Mouse (Mus musculus) intestine, embryonic 16.5 days (tissue): ENCODE results near the gene Gm28845. TPM values are rescaled to one million over a fixed set of nuclear protein-coding genes. Genes with fewer than 3 reads are reported as not detected.
"Not testable (repeated sequence)": the region's sequence is repeated elsewhere in the genome, so short reads cannot be mapped to it uniquely, and the experiment has no call there.

Experiments
- ATAC-seq: fragments of 200-750 bp; cut with Nextera tagmentation; 2 replicates; pipeline ENCODE4 v1.8.0; 2017; ENCODE audit warnings: moderate TSS enrichment, moderate library complexity
- H3K27ac ChIP-seq: fragments of 300-500 bp; sonication (generic); 2 replicates; pipeline ENCODE4 v1.5.1; 2014; ENCODE audit warnings: mild to moderate bottlenecking, low read length
- H3K27me3 ChIP-seq: fragments of 300-500 bp; sonication (generic); replicated peaks from 2 replicates; pipeline ENCODE4 v1.6.1; 2014; ENCODE audit warnings: low read length, control low read depth, mixed read lengths; ENCODE audit not compliant: control insufficient read depth, insufficient read depth
- H3K36me3 ChIP-seq: fragments of 300-500 bp; sonication (generic); 2 replicates; pipeline ENCODE4 v1.6.1; 2014; ENCODE audit warnings: low read length, control low read depth; ENCODE audit not compliant: control insufficient read depth, insufficient read depth
- H3K4me1 ChIP-seq: fragments of 300-500 bp; sonication (generic); 2 replicates; pipeline ENCODE4 v1.6.1; 2014; ENCODE audit warnings: low read length, control low read depth, mixed read lengths; ENCODE audit not compliant: control insufficient read depth, insufficient read depth
- H3K4me2 ChIP-seq: fragments of 300-500 bp; sonication (generic); 2 replicates; pipeline ENCODE4 v1.6.1; 2014; ENCODE audit warnings: low read depth, low read length, control low read depth
- H3K4me3 ChIP-seq: fragments of 300-500 bp; sonication (generic); 2 replicates; pipeline ENCODE4 v1.5.1; 2014; ENCODE audit warnings: mild to moderate bottlenecking, low read length
- H3K9ac ChIP-seq: fragments of 300-500 bp; sonication (generic); 2 replicates; pipeline ENCODE4 v1.6.1; 2014; ENCODE audit warnings: low read depth, low read length
- H3K9me3 ChIP-seq: fragments of 300-500 bp; sonication (generic); 2 replicates; pipeline ENCODE4 v1.6.1; 2016; ENCODE audit warnings: low read length, control low read depth; ENCODE audit not compliant: control insufficient read depth
- WGBS: fragments of 180-500 bp; shearing (Covaris S2); extraction: QIAGEN DNeasy Blood & Tissue Kit; methylation state at CpG from one replicate; pipeline ENCODE4 v1.1.7; 2014; 5-methylcytosine and 5-hydroxymethylcytosine counted together
- polyA plus RNA-seq: library from polyadenylated mRNA; unstranded; fragments of >200 nt; fragmentation: Nextera tagmentation; extraction: Ambion mirVana; gene quantifications from 2 replicates; pipeline ENCODE4 v1.2.1, GENCODE M21; 2015

The Gm28845 gene
- polyA plus RNA-seq, 1 experiment from 2014 or later: not detected

DNA sequence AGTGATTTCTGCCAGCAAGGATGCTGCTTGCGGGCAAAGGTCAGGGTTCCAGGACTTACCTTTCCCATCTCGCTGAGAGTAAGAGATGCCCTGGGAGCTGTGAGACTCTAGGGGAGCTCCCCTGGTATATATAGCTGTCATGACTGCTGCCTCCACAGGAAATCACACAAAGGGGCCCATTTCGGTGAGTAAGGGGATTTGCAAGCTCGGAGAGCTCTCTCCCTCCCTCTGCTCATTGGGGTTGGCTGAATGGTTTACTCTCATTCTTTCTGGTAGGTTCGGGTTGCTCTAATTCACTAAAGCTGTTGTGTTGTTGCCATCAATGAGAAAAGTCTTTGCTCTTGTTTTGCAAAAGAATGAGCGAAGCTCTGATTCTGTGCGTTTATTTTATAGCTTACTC lies 37.2 kb downstream of the Gm28845 start, which contains the start of gene Crygb:
Gene Crygb (minus strand): TSS at position 101 of the 400 bp plus-strand sequence.
- Histone ChIP-seq H3K4me1 (no peaks in the 10 kb centered on the region), H3K9me3 (no peaks in the 10 kb centered on the region), H3K27me3 (no peaks in the 10 kb centered on the region), H3K4me2 (no peak within 1 kb of the TSS), H3K9ac (no peak within 1 kb of the TSS), H3K27ac (no peak within 1 kb of the TSS), H3K4me3 (no peak within 1 kb of the TSS), H3K36me3 (no peaks in the 10 kb centered on the region)
- no peak for ATAC-seq
- WGBS: 42% methylated on average over 7 of the region's 7 CpGs

DNA sequence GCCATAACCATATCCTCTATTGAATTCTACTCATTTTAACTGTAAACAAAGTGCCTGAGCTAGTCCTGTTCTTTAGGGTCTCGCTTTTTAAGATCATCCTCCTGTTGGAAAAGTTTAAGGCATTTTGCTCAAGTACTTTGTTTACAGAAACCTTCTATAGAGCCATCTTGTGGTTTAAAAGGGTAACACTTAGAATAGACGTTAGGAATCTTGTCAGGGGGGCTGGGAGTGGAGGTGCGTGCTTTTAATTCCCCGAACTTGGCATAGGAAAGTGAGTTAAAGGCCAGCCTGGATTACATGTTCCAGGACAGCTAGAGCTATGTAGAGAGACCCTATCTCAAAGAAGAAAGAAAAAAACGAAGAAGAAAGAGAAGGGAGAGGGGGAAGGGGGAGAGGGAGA lies 43.8 kb downstream of the Gm28845 start:
- Histone ChIP-seq H3K4me1 (no peaks in the 10 kb centered on the region), H3K27me3 (no peaks in the 10 kb centered on the region), H3K4me2 (no peak overlapping the region), H3K9me3 (no peaks in the 10 kb centered on the region), H3K36me3 (no peaks in the 10 kb centered on the region), H3K4me3 (no peak overlapping the region), H3K27ac (no peak overlapping the region), H3K9ac (no peak overlapping the region)
- WGBS: 17% methylated on average over 5 of the region's 5 CpGs
- ATAC-seq: no peak

DNA sequence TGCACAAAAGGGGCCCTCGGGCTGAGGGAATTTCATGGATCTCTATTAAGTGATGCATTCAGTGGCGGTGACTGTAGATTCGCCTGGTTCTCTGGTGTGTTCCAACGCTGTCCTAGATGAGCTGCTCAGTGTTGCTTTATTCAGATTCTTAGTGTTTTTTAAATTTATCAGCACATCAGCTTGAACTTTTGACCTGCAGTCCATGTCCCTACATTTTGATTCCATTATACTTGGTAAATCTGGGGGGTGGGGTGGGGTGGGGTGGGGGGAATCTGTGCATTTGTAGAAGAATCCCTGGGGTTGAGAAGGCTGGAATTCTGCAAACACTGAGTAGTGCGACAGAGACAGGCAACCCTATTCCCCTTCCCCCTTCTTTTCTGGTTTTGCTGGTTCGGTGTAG lies 45.8 kb downstream of the Gm28845 start, which contains the start of gene Crygc:
Gene Crygc (minus strand): TSS at position 101 of the 400 bp plus-strand sequence.
- Histone ChIP-seq H3K4me2 (no peak within 1 kb of the TSS), H3K4me1 (no peaks in the 10 kb centered on the region), H3K36me3 (no peaks in the 10 kb centered on the region), H3K27ac (no peak within 1 kb of the TSS), H3K27me3 (no peaks in the 10 kb centered on the region), H3K4me3 (no peak within 1 kb of the TSS), H3K9ac (no peak within 1 kb of the TSS), H3K9me3 (no peaks in the 10 kb centered on the region)
- ATAC-seq: no peak
- 70% methylated on average over 6 of the region's 6 CpGs for WGBS

DNA sequence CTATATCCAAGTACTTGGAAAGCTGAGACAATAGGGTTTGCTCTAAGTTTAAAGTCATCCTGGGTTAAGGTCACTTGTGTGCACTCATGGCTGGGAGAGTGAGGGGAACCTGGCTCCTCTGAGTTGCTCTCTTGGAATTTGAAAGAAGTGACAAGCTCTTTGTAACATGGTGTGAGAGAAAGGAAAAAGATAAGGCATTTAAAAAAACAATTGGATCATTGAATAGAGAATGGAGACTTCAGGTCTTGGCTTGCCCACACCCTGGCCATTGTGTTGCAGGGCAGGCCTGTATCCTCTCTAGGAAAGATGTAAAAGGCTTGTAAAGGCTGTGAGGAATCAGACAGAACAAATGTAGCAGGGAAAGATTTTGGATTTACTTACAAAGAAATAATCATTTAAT lies 51.5 kb downstream of the Gm28845 start:
- no peaks in the 10 kb centered on the region for H3K36me3 ChIP-seq
- ATAC-seq: no peak

DNA sequence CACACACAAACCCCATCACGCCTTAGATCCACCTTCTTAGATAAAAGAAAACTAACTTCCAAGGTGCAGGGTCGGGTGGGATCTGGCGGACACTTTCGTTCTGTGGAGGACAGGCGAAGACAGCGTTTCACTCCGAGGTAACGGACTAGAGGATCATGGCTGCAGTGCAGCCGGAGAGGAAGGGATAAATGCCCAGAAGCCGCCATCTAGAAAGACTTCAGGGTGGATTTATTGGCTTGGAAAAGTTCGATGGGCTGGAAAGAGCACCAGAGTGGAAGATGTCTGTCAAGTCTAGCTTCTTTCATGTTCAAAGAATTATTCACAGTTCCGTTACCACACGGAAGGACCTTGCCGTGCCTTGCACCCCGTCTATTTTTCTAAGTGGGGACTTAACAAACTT lies 55.2 kb downstream of the Gm28845 start:
- ATAC-seq: no peak
- Histone ChIP-seq H3K4me1 (0 out of 2 replicates have a peak, but pooled peaks cover 3% of the 10 kb centered on the region), H3K27ac (no peak overlapping the region), H3K4me2 (no peak overlapping the region), H3K36me3 (no peaks in the 10 kb centered on the region), H3K27me3 (no peaks in the 10 kb centered on the region), H3K4me3 (no peak overlapping the region), H3K9me3 (no peaks in the 10 kb centered on the region), H3K9ac (no peak overlapping the region)
- 86% methylated on average over 15 of the region's 15 CpGs for WGBS

More for the DNA sequence above, 51.5 kb downstream of the Gm28845 start:
- Histone ChIP-seq H3K27me3 (no peaks in the 10 kb centered on the region), H3K4me2 (no peak overlapping the region), H3K9me3 (no peaks in the 10 kb centered on the region), H3K27ac (no peak overlapping the region), H3K9ac (no peak overlapping the region), H3K4me3 (no peak overlapping the region), H3K4me1 (no peaks in the 10 kb centered on the region)

DNA sequence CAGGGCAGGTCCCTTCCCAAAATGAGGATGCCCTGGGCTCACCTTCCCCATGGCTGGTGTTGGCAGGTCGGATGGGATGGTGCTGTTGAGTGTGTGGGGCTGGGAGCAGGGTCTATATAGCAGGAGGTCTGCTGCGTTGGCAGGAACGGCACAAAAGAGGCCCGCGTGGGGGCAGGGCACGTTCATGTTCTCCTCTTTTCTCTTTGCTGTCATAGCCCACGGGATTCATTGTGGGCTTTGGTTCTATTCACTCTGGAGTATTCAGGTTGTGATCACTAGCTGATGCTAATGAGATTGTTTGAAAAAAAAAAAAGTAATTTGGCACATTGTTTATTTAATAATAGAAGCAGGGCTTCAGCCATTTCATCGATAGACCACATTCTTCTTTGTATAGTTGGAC lies 56.0 kb downstream of the Gm28845 start, which contains the start of gene Crygd:
Gene Crygd (minus strand): TSS at position 101 of the 400 bp plus-strand sequence.
- H3K27ac ChIP-seq: no peak within 1 kb of the TSS
- H3K4me2 ChIP-seq: no peak within 1 kb of the TSS
- no peak within 1 kb of the TSS for H3K4me3 ChIP-seq
- ATAC-seq: no peak
- no peaks in the 10 kb centered on the region for H3K9me3 ChIP-seq
- 82% methylated on average over 8 of the region's 8 CpGs for WGBS
- H3K9ac ChIP-seq: no peak within 1 kb of the TSS
- H3K36me3 ChIP-seq: no peaks in the 10 kb centered on the region
- 0 out of 2 replicates have a peak, but pooled peaks cover 3% of the 10 kb centered on the region for H3K4me1 ChIP-seq
- no peaks in the 10 kb centered on the region for H3K27me3 ChIP-seq

DNA sequence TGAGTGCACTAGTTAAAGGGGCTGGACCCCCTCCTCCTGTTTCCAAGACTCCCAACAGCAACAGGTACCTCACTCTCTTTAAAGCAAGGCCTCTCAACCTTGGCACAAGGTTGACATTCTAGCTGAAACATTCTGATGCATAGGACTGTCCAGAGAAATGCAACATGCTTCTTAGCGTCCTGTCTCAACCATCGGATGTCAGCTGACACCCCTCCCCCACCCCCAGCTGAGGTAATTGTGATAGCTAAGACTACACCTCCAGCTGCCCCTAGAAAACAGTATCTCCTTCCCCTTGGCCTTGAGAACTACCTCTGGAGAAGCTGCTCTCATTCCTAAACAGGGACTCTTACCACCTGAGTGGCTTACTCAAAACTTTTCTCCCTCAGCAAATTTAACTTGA lies 67.2 kb downstream of the Gm28845 start:
- H3K4me1 ChIP-seq: no peaks in the 10 kb centered on the region
- H3K4me3 ChIP-seq: no peak overlapping the region
- H3K27me3 ChIP-seq: no peaks in the 10 kb centered on the region; the same call in 1 of the 2 replicates
- no peaks in the 10 kb centered on the region for H3K36me3 ChIP-seq
- no peak overlapping the region for H3K9ac ChIP-seq
- H3K9me3 ChIP-seq: no peaks in the 10 kb centered on the region
- H3K27ac ChIP-seq: no peak overlapping the region
- ATAC-seq: no peak
- no peak overlapping the region for H3K4me2 ChIP-seq
- WGBS: 38% methylated on average over 2 of the region's 2 CpGs

DNA sequence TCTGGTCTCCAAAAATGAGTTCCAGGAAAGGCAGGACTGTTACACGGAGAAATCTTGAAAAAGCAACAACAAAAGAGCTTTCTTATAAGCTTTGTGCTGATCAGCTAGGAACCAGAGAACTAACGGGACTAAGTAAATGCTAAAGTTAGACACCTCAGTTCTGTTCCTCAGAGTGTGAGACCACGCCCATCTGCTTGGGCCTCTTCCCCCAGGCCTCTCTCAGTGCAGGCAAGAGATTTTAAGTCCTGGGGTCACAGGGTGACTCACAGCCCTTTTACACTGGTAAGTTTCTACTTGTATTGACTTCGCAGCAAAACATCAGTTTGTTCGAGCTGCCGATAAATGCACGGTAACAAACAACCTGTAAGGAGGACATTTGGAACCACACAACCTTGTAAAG lies 67.7 kb downstream of the Gm28845 start:
- Histone ChIP-seq H3K4me2 (no peak overlapping the region), H3K9ac (no peak overlapping the region), H3K4me1 (no peaks in the 10 kb centered on the region), H3K4me3 (no peak overlapping the region), H3K27me3 (no peaks in the 10 kb centered on the region; the same call in 1 of the 2 replicates), H3K36me3 (no peaks in the 10 kb centered on the region), H3K27ac (no peak overlapping the region), H3K9me3 (no peaks in the 10 kb centered on the region)
- ATAC-seq: no peak
- 64% methylated on average over 7 of the region's 7 CpGs for WGBS

DNA sequence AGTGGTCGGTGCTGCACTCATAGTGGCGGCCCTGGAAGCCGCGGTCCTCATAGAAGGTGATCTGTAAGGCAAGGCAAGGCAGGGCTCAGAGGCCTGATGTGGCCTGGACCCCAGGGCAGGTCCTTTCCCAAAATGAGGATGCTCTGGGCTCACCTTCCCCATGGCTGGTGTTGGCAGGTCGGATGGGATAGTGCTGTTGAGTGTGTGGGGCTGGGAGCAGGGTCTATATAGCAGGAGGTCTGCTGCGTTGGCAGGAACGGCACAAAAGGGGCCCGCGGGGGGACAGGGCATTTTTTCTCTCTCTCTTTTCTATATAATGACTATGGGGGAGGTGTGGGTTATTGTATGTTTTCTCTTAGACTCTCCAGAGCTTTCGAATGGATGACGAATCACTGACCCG lies 68.4 kb downstream of the Gm28845 start, which contains the start of gene Cryge:
Gene Cryge (minus strand): TSS at position 198 of the 400 bp plus-strand sequence.
- H3K9ac ChIP-seq, H3K4me1 ChIP-seq, H3K27ac ChIP-seq, H3K36me3 ChIP-seq, H3K4me3 ChIP-seq, H3K4me2 ChIP-seq, H3K9me3 ChIP-seq, ATAC-seq, H3K27me3 ChIP-seq: not testable (repeated sequence)
- WGBS: 72% methylated on average over 9 of the region's 12 CpGs
